Mouse (Mus musculus): ENCODE measurements around the gene Psmc3ip.

Gene Psmc3ip

GRCm38 (mm10) chr11:101058726-101059125 is 36.5 kb downstream of the Psmc3ip start:
- ATAC-seq (ENCODE audit: insufficient number of reproducible peaks, low FRiP score, low TSS enrichment), result no peak

GRCm38 (mm10) chr11:101057860-101058259 is 37.4 kb downstream of the Psmc3ip start:
- 0 out of 2 replicates have a peak, but pooled peaks have one; percentile 45 for ATAC-seq (ENCODE audit: insufficient number of reproducible peaks, low FRiP score, low TSS enrichment)

- ATAC-seq (ENCODE audit: insufficient number of reproducible peaks, low FRiP score, low TSS enrichment), result no peak
These were observed 38.4 kb downstream of the Psmc3ip start for GRCm38 (mm10) chr11:101056885-101057284.

- ATAC-seq (ENCODE audit: insufficient number of reproducible peaks, low FRiP score, low TSS enrichment), result no peak
These were observed 39.8 kb downstream of the Psmc3ip start for GRCm38 (mm10) chr11:101055418-101055817.

GRCm38 (mm10) chr11:101053974-101054373 is 41.3 kb downstream of the Psmc3ip start:
- ATAC-seq (ENCODE audit: insufficient number of reproducible peaks, low FRiP score, low TSS enrichment), result no peak

- no peak for ATAC-seq (ENCODE audit: insufficient number of reproducible peaks, low FRiP score, low TSS enrichment)
These were observed 42.3 kb downstream of the Psmc3ip start for GRCm38 (mm10) chr11:101052751-101053473.

- ATAC-seq (ENCODE audit: insufficient number of reproducible peaks, low FRiP score, low TSS enrichment), result no peak
These were observed 43.6 kb downstream of the Psmc3ip start for GRCm38 (mm10) chr11:101051617-101052016.

GRCm38 (mm10) chr11:101051051-101051493 is 44.2 kb downstream of the Psmc3ip start:
- peak; percentile 36; the same call in 1 of the 2 replicates for ATAC-seq (ENCODE audit: insufficient number of reproducible peaks, low FRiP score, low TSS enrichment)

DNA sequence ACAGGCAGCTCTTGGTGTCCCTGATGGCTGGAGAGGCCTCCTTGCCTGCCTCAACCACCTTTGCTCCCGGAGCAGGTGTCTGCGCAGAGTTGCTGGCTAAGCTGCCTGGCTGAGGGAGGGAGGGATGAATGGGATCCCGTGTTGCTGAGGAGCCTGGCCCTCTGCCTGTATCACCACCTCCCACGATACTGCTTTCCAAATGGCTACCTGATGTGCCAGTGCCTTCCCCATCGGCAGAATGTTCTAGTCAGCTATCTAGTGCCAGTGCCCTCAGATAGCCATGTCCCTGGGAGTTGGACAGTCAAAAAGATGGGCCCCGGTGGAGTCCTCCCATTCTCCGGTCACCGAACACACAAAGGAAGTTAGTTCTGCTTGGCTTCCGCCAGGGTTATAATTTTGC is 44.9 kb downstream of the Psmc3ip start:
- peak; percentile 43; the same call in 1 of the 2 replicates for ATAC-seq (ENCODE audit: insufficient number of reproducible peaks, low FRiP score, low TSS enrichment)

GRCm38 (mm10) chr11:101047502-101047901 is 47.7 kb downstream of the Psmc3ip start:
- ATAC-seq (ENCODE audit: insufficient number of reproducible peaks, low FRiP score, low TSS enrichment), result no peak

DNA sequence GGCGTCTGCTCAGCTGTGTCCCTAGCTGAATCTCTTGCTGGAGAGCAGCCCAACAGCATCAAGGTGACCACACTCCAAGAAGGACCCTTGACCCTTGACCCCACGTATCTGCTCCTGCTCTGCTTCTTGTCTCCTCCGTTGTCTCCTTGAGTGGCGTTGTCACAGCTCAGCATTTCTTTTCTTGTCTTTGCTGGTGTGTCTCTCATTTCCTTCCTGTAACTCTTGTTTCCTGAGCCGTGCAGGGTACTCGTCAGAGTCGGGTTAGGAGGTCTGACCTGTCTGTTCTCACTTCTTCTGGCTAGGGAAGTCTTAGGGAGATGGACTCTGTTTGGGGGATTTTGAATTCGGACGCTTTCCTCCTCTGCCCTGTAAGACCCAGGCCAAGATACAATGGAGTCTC is 48.8 kb downstream of the Psmc3ip start:
- ATAC-seq (ENCODE audit: insufficient number of reproducible peaks, low FRiP score, low TSS enrichment), result no peak

DNA sequence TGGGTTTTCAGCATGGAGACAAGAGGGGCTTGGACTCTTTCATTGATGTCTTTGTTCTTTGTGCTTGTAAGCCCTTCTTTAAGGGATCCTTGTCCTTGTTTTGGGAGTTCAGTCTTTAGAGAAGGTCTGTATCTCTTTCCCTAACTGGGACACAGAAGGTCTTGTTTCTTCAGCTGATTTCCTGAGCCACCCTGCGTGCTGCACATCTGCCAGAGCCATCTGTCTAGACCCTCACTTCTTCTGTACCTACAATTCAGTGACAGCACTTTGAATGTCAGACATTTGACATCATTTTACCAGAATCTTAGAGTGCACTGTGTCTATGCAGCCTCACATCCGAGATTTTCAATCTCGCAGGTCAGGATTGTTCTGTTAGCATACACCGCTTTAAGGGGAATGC is 49.4 kb downstream of the Psmc3ip start:
- ATAC-seq (ENCODE audit: insufficient number of reproducible peaks, low FRiP score, low TSS enrichment), result no peak

Measured in cerebellum, adult (tissue).